Mouse (Mus musculus): Measurements from ENCODE around the gene Tlk2. TPM values are rescaled to one million over a fixed set of nuclear protein-coding genes. Genes with fewer than 3 reads are reported as not detected.

The Tlk2 gene
- 9.7 and 19.6 TPM in 2 replicates for polyA plus RNA-seq (2012; rRNA removed; ENCODE audit: low replicate concordance)

GRCm38 (mm10) chr11:105178516-105178915 is at the start of gene Tlk2:
Tlk2 (plus strand) TSS chr11:105178807.

DNA sequence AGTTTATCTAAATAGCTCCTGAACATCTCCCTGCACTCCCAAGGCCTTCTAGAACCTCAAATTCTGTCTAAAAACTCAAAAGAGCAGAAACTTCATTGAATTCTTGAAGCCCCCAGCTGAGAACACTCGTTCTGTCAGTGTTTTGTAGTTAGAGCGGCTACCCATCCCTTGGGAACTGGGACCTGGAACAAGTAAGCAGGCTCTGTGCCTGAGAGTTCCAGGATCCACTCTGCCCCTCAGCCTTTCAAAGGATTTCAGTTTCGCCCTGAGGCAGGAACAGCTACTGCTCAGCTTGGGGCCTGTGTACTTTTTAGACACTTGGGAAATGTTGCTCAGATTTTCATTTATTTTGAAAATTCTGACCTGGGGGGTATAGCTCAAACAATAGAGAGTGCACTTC is 32.0 kb upstream of the Tlk2 start, which contains the start of gene Gm10842:
Gm10842 (plus strand) TSS at position 301 of the 400 bp plus-strand sequence.

GRCm38 (mm10) chr11:105292124-105293071 is 113.8 kb downstream of the Tlk2 start, which contains the start of gene Mrc2:
Mrc2 (plus strand) TSS chr11:105292643.

Other genes with a start within 250 kb of the Tlk2 start
- gene Efcab3, start 115.2 kb upstream of the Tlk2 start, polyA plus RNA-seq (2012; rRNA removed; ENCODE audit: low replicate concordance), result not detected in 2 replicates
- gene Mettl2, start 52.4 kb upstream of the Tlk2 start, polyA plus RNA-seq (2012; rRNA removed; ENCODE audit: low replicate concordance), result 11.7 and 16.7 TPM in 2 replicates
- not detected in 2 replicates for gene Gm10842, start 31.9 kb upstream of the Tlk2 start, polyA plus RNA-seq (2012; rRNA removed; ENCODE audit: low replicate concordance)
- gene Mrc2, start 113.8 kb downstream of the Tlk2 start, polyA plus RNA-seq (2012; rRNA removed; ENCODE audit: low replicate concordance), result 27.5 and 44.6 TPM in 2 replicates